Mouse (Mus musculus): ENCODE data around the gene Gm20865.
"Not testable (repeated sequence)": the region's sequence is repeated elsewhere in the genome, so short reads cannot be mapped to it uniquely, and the experiment has no call there.

Gm20865 gene

GRCm38 (mm10) chrY:21241275-21241674 is at the start of gene Gm20865:
Gene Gm20865, plus strand, starts transcription at chrY:21241575.
- not testable (repeated sequence) for DNase-seq

All from cerebellum, postnatal 10 days (tissue).